Mouse (Mus musculus) forebrain, embryonic 11.5 days (tissue): ENCODE data around the gene Tmem208. TPM values are rescaled to one million over a fixed set of nuclear protein-coding genes. Genes with fewer than 3 reads are reported as not detected.

ENCODE experiments used
- ATAC-seq: fragments of 200-750 bp; cut with Nextera tagmentation; replicated peaks from 2 replicates; pipeline ENCODE4 v1.8.0; 2017; ENCODE audit warnings: moderate TSS enrichment; ENCODE audit not compliant: low FRiP score
- DNase-seq: peaks from one replicate; pipeline ENCODE4 v3.0.0-alpha.2; 2017; ENCODE audit warnings: low spot score
- H3K27ac ChIP-seq: fragments of 300-500 bp; sonication (generic); 2 replicates; pipeline ENCODE4 v1.5.1; 2014; ENCODE audit warnings: low read depth, low read length
- H3K27me3 ChIP-seq: fragments of 300-500 bp; sonication (generic); 2 replicates; pipeline ENCODE4 v1.6.1; 2014; ENCODE audit warnings: mild to moderate bottlenecking, low read length, mixed read lengths; ENCODE audit not compliant: control insufficient read depth, insufficient read depth
- H3K36me3 ChIP-seq: fragments of 300-500 bp; sonication (generic); 2 replicates; pipeline ENCODE4 v1.6.1; 2014; ENCODE audit warnings: mild to moderate bottlenecking, low read length, moderate library complexity, mixed read lengths; ENCODE audit not compliant: control insufficient read depth, insufficient read depth
- H3K4me1 ChIP-seq: fragments of 300-500 bp; sonication (generic); replicated peaks from 2 replicates; pipeline ENCODE4 v1.6.1; 2014; ENCODE audit warnings: low read length, mixed read lengths; ENCODE audit not compliant: control insufficient read depth, insufficient read depth
- H3K4me2 ChIP-seq: fragments of 300-500 bp; sonication (generic); 2 replicates; pipeline ENCODE4 v1.6.1; 2014; ENCODE audit warnings: low read depth, mild to moderate bottlenecking, low read length, moderate library complexity, mixed read lengths; ENCODE audit not compliant: severe bottlenecking
- H3K4me3 ChIP-seq: fragments of 300-500 bp; sonication (generic); 2 replicates; pipeline ENCODE4 v1.5.1; 2014; ENCODE audit warnings: low read depth, low read length
- H3K9ac ChIP-seq: fragments of 300-500 bp; sonication (generic); 2 replicates; pipeline ENCODE4 v1.6.1; 2014; ENCODE audit warnings: low read length
- H3K9me3 ChIP-seq: fragments of 300-500 bp; sonication (generic); 2 replicates; pipeline ENCODE4 v1.6.1; 2016; ENCODE audit warnings: low read length, mixed read lengths; ENCODE audit not compliant: control insufficient read depth
- WGBS: fragments of 180-500 bp; shearing (Covaris S2); extraction: QIAGEN DNeasy Blood & Tissue Kit; methylation state at CpG from one replicate; pipeline ENCODE4 v1.1.7; 2014; 5-methylcytosine and 5-hydroxymethylcytosine counted together
- microRNA counts: library from miRNA; unstranded; fragments of <30 nt; microRNA quantifications from one replicate; lab custom pipeline; 2015
- microRNA-seq: library from miRNA; unstranded; fragments of <30 nt; microRNA quantifications from one replicate; pipeline ENCODE4, GENCODE M21; 2016; ENCODE audit not compliant: insufficient number of aligned reads
- polyA plus RNA-seq: library from polyadenylated mRNA; unstranded; fragments of >200 nt; fragmentation: Nextera tagmentation; extraction: Ambion mirVana; gene quantifications from 2 replicates; pipeline ENCODE4 v1.2.1, GENCODE M21; 2014

The Tmem208 gene
- polyA plus RNA-seq, 1 experiment from 2014 or later = 85.0 TPM

DNA sequence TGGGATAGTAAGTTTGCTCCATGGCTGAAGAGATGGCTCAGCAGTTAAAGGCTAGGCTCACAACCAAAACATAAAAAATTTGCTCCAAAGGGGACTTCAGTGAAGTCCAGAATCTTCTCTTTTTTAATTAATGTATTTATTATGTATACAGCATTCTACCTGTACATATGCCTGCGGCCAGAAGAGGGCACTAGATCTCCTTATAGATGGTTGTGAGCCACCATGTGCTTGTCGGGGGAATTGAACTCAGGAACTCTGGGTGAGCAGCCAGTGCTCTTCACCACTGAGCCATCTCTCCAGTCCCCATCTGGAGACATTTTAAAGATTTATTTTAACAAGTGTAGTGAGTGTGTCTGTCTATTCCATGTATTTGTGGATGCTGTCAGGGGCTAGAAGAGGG is 41.0 kb downstream of the Tmem208 start:
- H3K27ac ChIP-seq = no peak overlapping the region
- no peaks in the 10 kb centered on the region for H3K9me3 ChIP-seq
- H3K36me3 ChIP-seq = no peaks in the 10 kb centered on the region; the same call in 1 of the 2 replicates
- 74% methylated on average over 2 of the region's 2 CpGs for WGBS
- no peaks in the 10 kb centered on the region for H3K4me1 ChIP-seq
- H3K4me2 ChIP-seq = no peak overlapping the region
- DNase-seq (no peak), ATAC-seq (no peak)
- no peaks in the 10 kb centered on the region for H3K27me3 ChIP-seq
- H3K4me3 ChIP-seq = no peak overlapping the region
- H3K9ac ChIP-seq = no peak overlapping the region

DNA sequence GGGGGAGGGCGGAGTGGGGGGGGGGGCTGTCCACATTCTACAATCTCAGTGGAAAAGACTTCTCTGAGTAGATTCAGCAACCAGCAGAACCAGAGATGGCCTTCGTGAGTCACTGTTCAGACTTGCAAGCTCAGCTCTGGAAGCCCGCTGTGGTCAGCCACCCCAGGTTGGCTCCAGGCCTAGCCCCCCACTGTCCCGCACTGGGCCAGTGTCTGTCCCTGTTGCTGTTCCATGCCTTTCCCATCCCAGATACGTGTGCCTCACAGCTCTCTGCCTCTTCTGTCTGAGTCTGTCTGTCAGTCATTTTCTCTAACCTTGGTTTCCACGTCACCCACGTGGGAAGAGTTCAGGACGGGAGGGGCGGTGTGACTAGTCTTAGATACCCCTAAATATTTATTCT is 46.3 kb downstream of the Tmem208 start:
- Histone ChIP-seq H3K9me3 (no peaks in the 10 kb centered on the region), H3K4me3 (no peak overlapping the region), H3K9ac (no peak overlapping the region), H3K4me2 (no peak overlapping the region), H3K27me3 (no peaks in the 10 kb centered on the region), H3K27ac (no peak overlapping the region), H3K4me1 (peaks cover 4% of the 10 kb centered on the region; the same call in 1 of the 2 replicates), H3K36me3 (no peaks in the 10 kb centered on the region)
- 77% methylated on average over 9 of the region's 9 CpGs for WGBS
- DNase-seq (no peak), ATAC-seq (no peak)

DNA sequence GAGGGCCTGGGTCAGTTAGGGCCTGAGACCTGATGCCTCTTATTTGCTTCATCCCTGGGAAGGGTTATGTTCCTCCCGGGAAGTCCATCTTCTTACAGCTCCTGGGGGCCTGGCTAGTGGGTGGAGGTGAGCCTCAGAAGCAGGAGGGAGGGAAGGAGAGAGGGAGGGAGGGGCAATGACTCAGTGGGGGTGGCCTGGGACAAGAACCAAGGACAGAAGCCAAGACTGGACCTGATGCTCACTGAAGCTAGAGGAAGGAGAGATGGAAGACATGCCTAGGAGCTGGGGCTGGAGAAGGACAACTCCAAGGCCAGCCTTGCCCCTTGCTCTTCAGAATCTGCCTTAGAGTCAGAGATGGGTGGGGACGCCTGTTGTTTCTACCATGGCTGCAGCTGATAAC is 46.9 kb downstream of the Tmem208 start, which contains the start of gene Plekhg4:
Gene Plekhg4 (plus strand): TSS at position 243 of the 400 bp plus-strand sequence.
- H3K36me3 ChIP-seq = no peaks in the 10 kb centered on the region
- H3K9ac ChIP-seq = no peak within 1 kb of the TSS
- H3K4me2 ChIP-seq = no peak within 1 kb of the TSS; the same call in 1 of the 2 replicates
- WGBS = 59% methylated on average over 2 of the region's 2 CpGs
- H3K4me1 ChIP-seq = peaks cover 4% of the 10 kb centered on the region; the same call in 1 of the 2 replicates
- ATAC-seq (no peak), DNase-seq (no peak)
- no peaks in the 10 kb centered on the region for H3K27me3 ChIP-seq
- no peak within 1 kb of the TSS for H3K4me3 ChIP-seq
- H3K9me3 ChIP-seq = no peaks in the 10 kb centered on the region
- H3K27ac ChIP-seq = no peak within 1 kb of the TSS

DNA sequence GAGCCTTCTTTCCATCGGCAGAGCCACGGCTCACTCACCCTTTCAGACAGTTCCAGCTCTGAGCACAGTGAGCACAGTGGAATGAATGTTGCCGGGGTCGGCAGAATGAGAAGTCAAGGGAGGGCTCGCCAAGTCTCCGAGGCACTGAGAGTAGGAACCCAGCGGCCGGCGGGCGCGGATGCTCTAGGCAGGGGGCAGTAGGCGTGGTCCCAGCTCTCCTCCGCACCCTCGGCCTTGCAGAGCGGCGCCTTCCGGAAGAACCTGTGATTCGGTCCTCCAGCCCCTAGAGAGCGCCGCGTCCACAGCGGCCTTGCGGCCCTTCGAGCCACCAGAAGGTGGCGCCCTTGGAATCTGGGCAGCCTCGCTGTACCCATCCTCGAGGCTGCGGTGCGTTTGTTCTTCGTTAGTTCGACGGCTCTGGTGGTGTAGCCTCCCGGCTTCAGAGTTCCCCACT is 48.4 kb downstream of the Tmem208 start:
- Histone ChIP-seq H3K4me2 (peak overlapping the region; percentile 49), H3K27ac (no peak overlapping the region), H3K4me3 (0 out of 2 replicates have a peak overlapping the region, but pooled peaks have one; percentile 7), H3K27me3 (no peaks in the 10 kb centered on the region), H3K4me1 (peaks cover 4% of the 10 kb centered on the region; the same call in 1 of the 2 replicates), H3K9ac (no peak overlapping the region; the same call in 1 of the 2 replicates), H3K9me3 (no peaks in the 10 kb centered on the region), H3K36me3 (no peaks in the 10 kb centered on the region)
- peak; percentile 69 for DNase-seq
- no peak; the same call in 1 of the 2 replicates for ATAC-seq
- WGBS = 24% methylated on average over 33 of the region's 33 CpGs

DNA sequence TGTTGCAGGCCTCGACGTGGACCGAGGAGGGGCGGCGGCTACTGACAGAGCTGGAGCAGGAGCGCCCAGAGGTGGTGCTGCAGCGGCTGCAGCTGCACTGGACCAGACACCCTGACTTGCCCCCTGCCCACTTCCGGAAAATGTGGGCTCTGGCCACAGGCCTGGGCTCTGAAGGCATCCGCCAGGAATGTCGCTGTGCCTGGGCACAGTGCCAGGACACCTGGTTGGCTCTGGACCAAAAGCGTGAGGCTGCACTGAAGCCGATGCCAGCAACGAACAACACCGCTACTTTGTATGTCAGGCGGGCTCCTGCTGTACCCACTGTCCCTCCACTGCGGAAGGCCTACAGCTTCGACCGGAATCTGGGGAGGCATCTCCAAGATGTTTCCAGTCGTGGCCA is 52.5 kb downstream of the Tmem208 start:
- Histone ChIP-seq H3K36me3 (no peaks in the 10 kb centered on the region), H3K9me3 (no peaks in the 10 kb centered on the region), H3K4me2 (no peak overlapping the region), H3K4me1 (peaks cover 4% of the 10 kb centered on the region; the same call in 1 of the 2 replicates), H3K27ac (no peak overlapping the region), H3K27me3 (no peaks in the 10 kb centered on the region), H3K4me3 (no peak overlapping the region), H3K9ac (no peak overlapping the region)
- DNase-seq (no peak), ATAC-seq (no peak)
- 81% methylated on average over 19 of the region's 19 CpGs for WGBS

DNA sequence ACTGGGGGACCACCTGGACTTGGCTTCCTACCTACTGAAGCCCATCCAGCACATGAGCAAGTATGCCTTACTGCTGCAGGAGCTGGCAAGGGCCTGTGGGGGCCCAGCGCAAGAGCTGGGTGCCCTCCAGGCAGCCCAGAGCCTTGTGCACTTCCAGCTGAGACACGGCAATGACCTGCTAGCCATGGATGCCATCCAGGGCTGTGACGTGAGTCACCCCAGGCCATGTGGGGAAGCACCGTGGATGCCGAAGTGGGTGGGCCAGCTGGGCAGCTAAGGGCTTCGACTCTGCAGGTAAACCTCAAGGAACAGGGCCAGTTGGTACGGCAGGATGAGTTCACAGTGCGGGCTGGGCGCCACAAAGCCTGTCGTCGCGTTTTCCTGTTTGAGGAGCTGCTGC is 54.2 kb downstream of the Tmem208 start:
- H3K27me3 ChIP-seq = no peaks in the 10 kb centered on the region

DNA sequence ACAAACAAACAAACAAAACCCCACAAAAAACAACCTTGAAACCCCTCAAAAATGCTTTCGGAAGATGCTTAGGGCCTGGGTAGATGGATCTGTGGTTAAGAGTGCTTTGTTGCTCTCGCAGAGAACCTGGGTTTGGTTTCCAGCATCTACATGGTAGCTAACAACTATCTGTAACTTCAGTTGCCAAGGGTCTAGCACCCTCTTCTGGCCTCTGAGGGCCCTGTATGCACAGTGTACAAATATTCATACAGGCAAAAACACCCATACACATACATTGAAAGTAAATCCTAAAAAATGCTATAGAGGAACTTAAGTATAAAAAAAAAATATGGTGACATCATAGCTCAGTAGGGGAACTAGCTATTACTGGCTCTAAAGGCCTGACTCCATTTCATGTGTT is 57.9 kb downstream of the Tmem208 start:
- Histone ChIP-seq H3K9me3 (no peaks in the 10 kb centered on the region), H3K36me3 (no peaks in the 10 kb centered on the region), H3K9ac (no peak overlapping the region), H3K27ac (no peak overlapping the region), H3K4me3 (no peak overlapping the region), H3K4me2 (no peak overlapping the region), H3K4me1 (no peaks in the 10 kb centered on the region), H3K27me3 (no peaks in the 10 kb centered on the region)
- WGBS = 93% methylated on average over 2 of the region's 2 CpGs
- DNase-seq (no peak), ATAC-seq (no peak)

More for the DNA sequence above, 54.2 kb downstream of the Tmem208 start:
- Histone ChIP-seq H3K4me3 (no peak overlapping the region), H3K9ac (no peak overlapping the region), H3K4me2 (no peak overlapping the region), H3K27ac (no peak overlapping the region), H3K9me3 (no peaks in the 10 kb centered on the region), H3K36me3 (no peaks in the 10 kb centered on the region), H3K4me1 (no peaks in the 10 kb centered on the region)
- ATAC-seq (no peak), DNase-seq (no peak)
- WGBS = 85% methylated on average over 12 of the region's 12 CpGs

MicroRNAs encoded within 50 kb of the gene (microRNA counts, 519-probe panel; counts per million panel counts)
- 2,995 counts per million, percentile 9 among the panel's probes with 10 or more counts for microRNA mmu-miR-328 (lab: Ali Mortazavi, UCI)

Small RNA genes lying within 50 kb of the gene (microRNA-seq; reads per million reads assigned to microRNA genes)
- gene Gm27320 = not detected
- gene Mir328 = 244 reads per million, percentile 48 among the genes with 10 or more reads in this experiment

Other genes starting within 250 kb of the Tmem208 start
- not detected in 2 replicates for gene Ces3b, start 242.6 kb upstream of the Tmem208 start, polyA plus RNA-seq
- gene Ces4a, start 194.6 kb upstream of the Tmem208 start, polyA plus RNA-seq = not detected in 2 replicates
- 63.3 and 67.9 TPM in 2 replicates for gene Cbfb, start 155.7 kb upstream of the Tmem208 start, polyA plus RNA-seq
- gene D230025D16Rik, start 101.2 kb upstream of the Tmem208 start, polyA plus RNA-seq = 26.3 and 29.7 TPM in 2 replicates
- gene B3gnt9, start 71.2 kb upstream of the Tmem208 start, polyA plus RNA-seq = 2.9 and 4.3 TPM in 2 replicates
- 12.0 and 12.5 TPM in 2 replicates for gene Tradd, start 61.7 kb upstream of the Tmem208 start, polyA plus RNA-seq
- 0.53 and 0.69 TPM in 2 replicates for gene Fbxl8, start 61.7 kb upstream of the Tmem208 start, polyA plus RNA-seq
- not detected in 2 replicates for gene Hsf4, start 56.6 kb upstream of the Tmem208 start, polyA plus RNA-seq
- gene Nol3, start 50.2 kb upstream of the Tmem208 start, polyA plus RNA-seq = 1.6 and 2.1 TPM in 2 replicates
- gene 4931428F04Rik, start 36.5 kb upstream of the Tmem208 start, polyA plus RNA-seq = 23.4 and 30.3 TPM in 2 replicates
- gene Exoc3l, start 30.3 kb upstream of the Tmem208 start, polyA plus RNA-seq = 10.3 TPM in 2 replicates
- 122 and 135 TPM in 2 replicates for gene E2f4, start 28.7 kb upstream of the Tmem208 start, polyA plus RNA-seq
- gene Elmo3, start 20.8 kb upstream of the Tmem208 start, polyA plus RNA-seq = 2.4 and 2.6 TPM in 2 replicates
- 2.0 TPM in 2 replicates for gene Lrrc29, start 76 bp upstream of the Tmem208 start, polyA plus RNA-seq
- gene Fhod1, start 21.6 kb downstream of the Tmem208 start, polyA plus RNA-seq = 2.2 and 2.5 TPM in 2 replicates
- 5.8 and 7.7 TPM in 2 replicates for gene Slc9a5, start 22.5 kb downstream of the Tmem208 start, polyA plus RNA-seq
- 1.3 and 1.5 TPM in 2 replicates for gene Plekhg4, start 46.9 kb downstream of the Tmem208 start, polyA plus RNA-seq
- gene Kctd19, start 87.1 kb downstream of the Tmem208 start, polyA plus RNA-seq = not detected in 2 replicates
- gene Lrrc36, start 87.2 kb downstream of the Tmem208 start, polyA plus RNA-seq = 1.2 and 1.4 TPM in 2 replicates
- 36.1 and 37.7 TPM in 2 replicates for gene Tppp3, start 145.2 kb downstream of the Tmem208 start, polyA plus RNA-seq
- 20.2 and 24.6 TPM in 2 replicates for gene Zdhhc1, start 170.5 kb downstream of the Tmem208 start, polyA plus RNA-seq
- gene Hsd11b2, start 192.4 kb downstream of the Tmem208 start, polyA plus RNA-seq = 13.5 and 13.6 TPM in 2 replicates
- gene Atp6v0d1, start 239.7 kb downstream of the Tmem208 start, polyA plus RNA-seq = 99.2 and 108 TPM in 2 replicates